In the genomic region with DNA sequence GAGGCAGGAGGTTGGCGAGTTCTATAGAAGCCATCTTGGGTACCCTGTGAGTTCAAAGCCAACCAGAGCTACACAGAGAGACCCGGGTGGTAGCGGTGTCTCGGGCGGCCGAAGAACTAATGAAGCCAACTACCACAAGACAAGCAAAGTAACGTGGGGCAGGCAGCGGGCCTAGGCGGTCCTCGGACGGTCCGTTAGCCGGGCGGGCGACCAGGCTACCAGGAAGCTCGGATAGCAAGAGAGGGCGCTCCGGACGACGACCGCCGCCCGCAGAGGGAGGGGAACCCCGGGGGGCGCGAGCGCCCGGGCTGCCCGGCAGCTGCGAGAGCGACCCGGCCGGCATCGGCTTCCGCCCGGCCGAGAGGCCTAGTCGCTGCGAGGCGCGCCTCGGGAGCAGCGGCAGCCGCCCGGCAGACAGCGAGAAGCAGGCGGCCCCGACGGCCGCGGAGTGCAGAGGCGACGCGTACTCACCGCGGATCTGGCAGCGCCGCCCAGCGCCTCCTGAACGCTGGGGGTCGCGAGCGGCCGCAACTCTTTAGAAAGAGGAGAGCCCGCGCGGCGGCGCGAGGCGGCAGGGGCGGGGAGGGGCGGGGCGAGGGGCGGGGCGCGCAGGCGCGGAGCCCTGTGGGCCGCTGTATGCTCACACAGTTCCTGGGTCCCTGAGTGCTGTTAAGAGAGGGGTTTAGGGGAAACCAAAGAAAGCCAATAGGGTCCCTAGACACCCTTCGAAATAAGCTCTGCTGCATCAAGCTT, we compare ENCODE assay signal across 8 mouse cellular contexts. TPM values are rescaled to one million over a fixed set of nuclear protein-coding genes. Genes with fewer than 3 reads are reported as not detected.
DNase-seq lines count a peak whose midpoint lies in the region; ATAC-seq and TF ChIP-seq lines count a peak whose summit lies in the region.

A gene (minus strand): TSS at position 575 of the 753 bp plus-strand sequence.

- peak within 1 kb of the TSS; percentile 80 for H3K4me3 ChIP-seq in forebrain, embryonic 14.5 days (ENCODE audit: low read depth, low read length)
- peak within 1 kb of the TSS; percentile 90 for H3K4me3 ChIP-seq in lung, embryonic 16.5 days (ENCODE audit: low read length)
- peak within 1 kb of the TSS; percentile 73 for H3K4me3 ChIP-seq in thymus, adult 2 months (ENCODE audit: control insufficient read depth, insufficient read depth, low read length)

- peak within 1 kb of the TSS; percentile 66 for H3K4me2 ChIP-seq in forebrain, embryonic 14.5 days (ENCODE audit: low read length)
- peak within 1 kb of the TSS; percentile 66 for H3K4me2 ChIP-seq in lung, embryonic 16.5 days (ENCODE audit: low read depth, low read length)

- peak within 1 kb of the TSS; percentile 90 for H3K27ac ChIP-seq in forebrain, embryonic 14.5 days (ENCODE audit: low read depth, low read length)
- peak within 1 kb of the TSS; percentile 94 for H3K27ac ChIP-seq in lung, embryonic 16.5 days (ENCODE audit: low read length)
- H3K27ac ChIP-seq in thymus, adult 2 months (ENCODE audit: control insufficient read depth, insufficient read depth, low read length): peak within 1 kb of the TSS; percentile 5; the same call in 1 of the 2 replicates

- H3K27me3 ChIP-seq in forebrain, embryonic 14.5 days (replicated peaks; ENCODE audit: control insufficient read depth, insufficient read depth, low read length): no peaks in the 10 kb centered on the region
- H3K27me3 ChIP-seq in lung, embryonic 16.5 days (ENCODE audit: control insufficient read depth, insufficient read depth, low read depth, low read length): no peaks in the 10 kb centered on the region
- H3K27me3 ChIP-seq in thymus, adult 2 months (ENCODE audit: control insufficient read depth, insufficient read depth, low read length): no peaks in the 10 kb centered on the region

- H3K36me3 ChIP-seq in forebrain, embryonic 14.5 days (ENCODE audit: control insufficient read depth, insufficient read depth, low read length): no peaks in the 10 kb centered on the region
- no peaks in the 10 kb centered on the region for H3K36me3 ChIP-seq in lung, embryonic 16.5 days (ENCODE audit: control insufficient read depth, insufficient read depth, low read length)
- H3K36me3 ChIP-seq in thymus, adult 2 months (ENCODE audit: control insufficient read depth, insufficient read depth, low read length): no peaks in the 10 kb centered on the region

- H3K9me3 ChIP-seq in forebrain, embryonic 14.5 days (replicated peaks; ENCODE audit: control insufficient read depth, low read length): no peaks in the 10 kb centered on the region
- H3K9me3 ChIP-seq in lung, embryonic 16.5 days (ENCODE audit: control insufficient read depth, low read length): no peaks in the 10 kb centered on the region

- TF ChIP-seq CTCF in thymus, adult 2 months (IDR thresholded peaks at IDR 0.05; ENCODE audit: borderline replicate concordance, control insufficient read depth, extremely low read depth, insufficient read depth, low read length, poor library complexity): peak; percentile 65; the same call in 1 of the 2 replicates

- intact Hi-C loops in heart, postnatal 14 days (cut with DNase I): no loop called here

- peak within 1 kb of the TSS; percentile 89 for H3K9ac ChIP-seq in forebrain, embryonic 14.5 days (ENCODE audit: low read length)
- peak within 1 kb of the TSS; percentile 97 for H3K9ac ChIP-seq in lung, embryonic 16.5 days (ENCODE audit: low read length)

- H3K4me1 ChIP-seq in forebrain, embryonic 14.5 days (ENCODE audit: control insufficient read depth, insufficient read depth, low read length): peaks cover 7% of the 10 kb centered on the region
- H3K4me1 ChIP-seq in lung, embryonic 16.5 days (replicated peaks; ENCODE audit: control insufficient read depth, insufficient read depth, low read length): peaks cover 9% of the 10 kb centered on the region
- H3K4me1 ChIP-seq in thymus, adult 2 months (replicated peaks; ENCODE audit: control insufficient read depth, insufficient read depth, low read length): peaks cover 13% of the 10 kb centered on the region

- DNase-seq in MEL-GATA-1-ER (ENCODE audit: extremely low read depth, low read depth): peak; percentile 51
- peak; percentile 65 for DNase-seq in cerebellum, adult 11 months
- DNase-seq in forebrain, embryonic 14.5 days (ENCODE audit: low spot score): peak; percentile 95
- peak; percentile 85 to 87 for DNase-seq in heart, postnatal 14 days
- DNase-seq in layer of hippocampus, adult 18-20 months (ENCODE audit: low spot score in 2 of 2): peak; percentile 68 to 85
- DNase-seq in ovary, adult 18-20 months (ENCODE audit: low spot score): peak; percentile 79
- peak; percentile 84 for DNase-seq in thymus, adult 2 months

- under 1% methylated on average over 69 of the region's 81 CpGs for WGBS in forebrain, embryonic 14.5 days
- under 1% methylated on average over 66 of the region's 81 CpGs for WGBS in lung, embryonic 16.5 days
- WGBS in thymus, adult 2 months: under 1% methylated on average over 80 of the region's 81 CpGs

- ATAC-seq in forebrain, embryonic 14.5 days: peak; percentile 96
- ATAC-seq in lung, embryonic 16.5 days (ENCODE audit: low read depth): peak; percentile 95

- TF ChIP-seq POLR2A in thymus, adult 2 months (IDR thresholded peaks at IDR 0.05; ENCODE audit: control insufficient read depth, extremely low read depth, insufficient read depth, low read length, poor library complexity): peak; percentile 84

RNA-seq across cellular contexts. Expression of the gene that starts here (rescaled TPM):
- polyA plus RNA-seq in forebrain, embryonic 14.5 days (2014; fragmentation: Nextera tagmentation; extraction: Ambion mirVana): 20.7 and 23.5 TPM in 2 replicates
- total RNA-seq in heart, postnatal 14 days (2021): 10 to 100 TPM; 28.4 to 29.0 TPM
- total RNA-seq in layer of hippocampus, adult 18-20 months (2021): 10 to 100 TPM; 25.3 to 26.1 TPM
- polyA plus RNA-seq in lung, embryonic 16.5 days (2015; fragmentation: Nextera tagmentation; extraction: Ambion mirVana): 30.9 and 34.7 TPM in 2 replicates
- polyA plus RNA-seq in thymus, adult 2 months (2012; rRNA removed): 7.8 and 8.7 TPM in 2 replicates

Comparison
In these comparisons a context has a peak if more than half of its experiments do, and no peak if none do; other contexts are left out.
1. Peak in every context shown above with its lines: DNase-seq, ATAC-seq, H3K4me3 ChIP-seq and H3K27ac ChIP-seq.
2. H3K27ac ChIP-seq: peak in every context shown above with its lines; median percentile 94 in lung, embryonic 16.5 days; 90 in forebrain, embryonic 14.5 days; 5 in thymus, adult 2 months.